Mouse (Mus musculus): ENCODE measurements around the gene Iyd.

- TF ChIP-seq CTCF (IDR thresholded peaks at IDR 0.05; ENCODE audit: low read depth) (no peak), EP300 (IDR thresholded peaks at IDR 0.05; ENCODE audit: low read depth) (no peak)
These were observed 23.6 kb upstream of the Iyd start for GRCm38 (mm10) chr10:3516442-3516841.
